In genomic region chr7:31041662-31042315, GRCm38 (mm10) we compare ENCODE assay signal across 8 mouse cellular contexts. TPM values are rescaled to one million over a fixed set of nuclear protein-coding genes. Genes with fewer than 3 reads are reported as not detected.
A peak's percentile ranks its signal among the peaks of the same experiment; 100 is the strongest.
DNase-seq lines count a peak whose midpoint lies in the region; ATAC-seq and TF ChIP-seq lines count a peak whose summit lies in the region.

No protein-coding gene starts in this region.

- no peak overlapping the region for H3K27ac ChIP-seq in forebrain, postnatal 0 days (ENCODE audit: low read depth, low read length)
- no peak overlapping the region for H3K27ac ChIP-seq in hindbrain, embryonic 15.5 days (replicated peaks)
- H3K27ac ChIP-seq in liver, embryonic 14.5 days = no peak overlapping the region

- WGBS in forebrain, postnatal 0 days = 5% methylated on average over 28 of the region's 28 CpGs
- 7% methylated on average over 28 of the region's 28 CpGs for WGBS in hindbrain, embryonic 15.5 days
- WGBS in liver, embryonic 14.5 days (ENCODE audit: insufficient replicate concordance) = under 1% methylated on average over 28 of the region's 28 CpGs

- TF ChIP-seq CTCF in forebrain, postnatal 0 days (IDR thresholded peaks at IDR 0.05; ENCODE audit: low read depth) = no peak
- TF ChIP-seq CTCF in liver, embryonic 14.5 days (IDR thresholded peaks at IDR 0.05; ENCODE audit: low read depth) = no peak

- no peaks in the 10 kb centered on the region for H3K9me3 ChIP-seq in forebrain, postnatal 0 days (ENCODE audit: low read length)
- H3K9me3 ChIP-seq in hindbrain, embryonic 15.5 days = no peaks in the 10 kb centered on the region
- H3K9me3 ChIP-seq in liver, embryonic 14.5 days (ENCODE audit: control insufficient read depth, low read length) = no peaks in the 10 kb centered on the region

- TF ChIP-seq EP300 in liver, embryonic 14.5 days (IDR thresholded peaks at IDR 0.05; ENCODE audit: low read depth) = no peak

- H3K4me2 ChIP-seq in forebrain, postnatal 0 days (ENCODE audit: low read depth) = peak overlapping the region; percentile 38
- H3K4me2 ChIP-seq in hindbrain, embryonic 15.5 days = peak overlapping the region; percentile 33
- peak overlapping the region; percentile 43 for H3K4me2 ChIP-seq in liver, embryonic 14.5 days (ENCODE audit: low read depth)

- peak; percentile 64 for DNase-seq in urinary bladder, postnatal 14 days (ENCODE audit: low spot score)
- no peak for DNase-seq in urinary bladder, postnatal 10 days (ENCODE audit: low spot score)
- DNase-seq in forebrain, postnatal 0 days = no peak
- DNase-seq in liver, embryonic 14.5 days (ENCODE audit: low read depth in 3 of 3, low spot score in 3 of 3) = no peak
- DNase-seq in naive thymus-derived CD4-positive, alpha-beta T cell, adult 2 months (ENCODE audit: low read depth) = peak; percentile 83
- DNase-seq in cerebellum, adult 8-10 months = no peak
- DNase-seq in retina, embryonic 14.5 days (ENCODE audit: low spot score) = no peak

- peak overlapping the region; percentile 9; the same call in 1 of the 2 replicates for H3K4me3 ChIP-seq in forebrain, postnatal 0 days (ENCODE audit: low read depth, low read length)
- peak overlapping the region; percentile 18 for H3K4me3 ChIP-seq in hindbrain, embryonic 15.5 days
- H3K4me3 ChIP-seq in liver, embryonic 14.5 days (ENCODE audit: insufficient read depth in 1 of 2, low read depth in 2 of 2, low read length in 2 of 2) = peak overlapping the region; percentile 34 to 41

- peak overlapping the region; percentile 6; the same call in 1 of the 2 replicates for H3K9ac ChIP-seq in forebrain, postnatal 0 days
- H3K9ac ChIP-seq in hindbrain, embryonic 15.5 days = no peak overlapping the region
- H3K9ac ChIP-seq in liver, embryonic 14.5 days (replicated peaks) = no peak overlapping the region

- peaks cover 13% of the 10 kb centered on the region; the same call in 1 of the 2 replicates for H3K27me3 ChIP-seq in forebrain, postnatal 0 days (ENCODE audit: insufficient read depth, low read length)
- peaks cover 50% of the 10 kb centered on the region for H3K27me3 ChIP-seq in hindbrain, embryonic 15.5 days
- no peaks in the 10 kb centered on the region; the same call in 1 of the 2 replicates for H3K27me3 ChIP-seq in liver, embryonic 14.5 days (ENCODE audit: control insufficient read depth, insufficient read depth, low read length)

- no peak for ATAC-seq in forebrain, postnatal 0 days
- ATAC-seq in hindbrain, embryonic 15.5 days (ENCODE audit: low FRiP score, low read depth) = no peak
- ATAC-seq in liver, embryonic 14.5 days (ENCODE audit: insufficient read depth) = no peak

- no peaks in the 10 kb centered on the region for H3K4me1 ChIP-seq in forebrain, postnatal 0 days (ENCODE audit: insufficient read depth)
- H3K4me1 ChIP-seq in hindbrain, embryonic 15.5 days (replicated peaks) = peaks cover 3% of the 10 kb centered on the region
- no peaks in the 10 kb centered on the region for H3K4me1 ChIP-seq in liver, embryonic 14.5 days (replicated peaks; ENCODE audit: control insufficient read depth in 2 of 2, insufficient read depth in 2 of 2, low read length in 1 of 2)

- H3K36me3 ChIP-seq in forebrain, postnatal 0 days (ENCODE audit: insufficient read depth) = no peaks in the 10 kb centered on the region
- H3K36me3 ChIP-seq in hindbrain, embryonic 15.5 days = no peaks in the 10 kb centered on the region
- no peaks in the 10 kb centered on the region for H3K36me3 ChIP-seq in liver, embryonic 14.5 days (replicated peaks; ENCODE audit: control insufficient read depth, insufficient read depth, low read depth)

RNA-seq across cellular contexts. Expression of gene Fxyd5, which starts 0.5 kb away (rescaled TPM):
- total RNA-seq in forebrain, postnatal 0 days (2014; rRNA removed) = 10.9 and 19.9 TPM in 2 replicates
- polyA plus RNA-seq in forebrain, postnatal 0 days (2015; fragmentation: Nextera tagmentation; extraction: Ambion mirVana) = 25.1 and 30.4 TPM in 2 replicates
- polyA plus RNA-seq in hindbrain, embryonic 15.5 days (2015; fragmentation: Nextera tagmentation; extraction: Ambion mirVana) = 19.2 and 26.8 TPM in 2 replicates
- 10.1 and 14.6 TPM in 2 replicates for polyA plus RNA-seq in liver, embryonic 14.5 days (2012; rRNA removed)
- polyA plus RNA-seq in liver, embryonic 14.5 days (2014; fragmentation: Nextera tagmentation; extraction: Ambion mirVana) = 15.1 and 20.4 TPM in 2 replicates

RNA-seq across cellular contexts. Expression of gene Fxyd7, which starts 9.5 kb away (rescaled TPM):
- total RNA-seq in forebrain, postnatal 0 days (2014; rRNA removed) = 74.3 and 92.0 TPM in 2 replicates
- 167 and 231 TPM in 2 replicates for polyA plus RNA-seq in forebrain, postnatal 0 days (2015; fragmentation: Nextera tagmentation; extraction: Ambion mirVana)
- 265 and 282 TPM in 2 replicates for polyA plus RNA-seq in hindbrain, embryonic 15.5 days (2015; fragmentation: Nextera tagmentation; extraction: Ambion mirVana)
- 0.21 and 0.24 TPM in 2 replicates for polyA plus RNA-seq in liver, embryonic 14.5 days (2012; rRNA removed)
- 0.23 TPM in 1 of 2 replicates, not detected in the other for polyA plus RNA-seq in liver, embryonic 14.5 days (2014; fragmentation: Nextera tagmentation; extraction: Ambion mirVana)

RNA-seq across cellular contexts. Expression of gene Fxyd1, which starts 15.2 kb away (rescaled TPM):
- 14.9 and 19.5 TPM in 2 replicates for total RNA-seq in forebrain, postnatal 0 days (2014; rRNA removed)
- polyA plus RNA-seq in forebrain, postnatal 0 days (2015; fragmentation: Nextera tagmentation; extraction: Ambion mirVana) = 56.8 and 66.3 TPM in 2 replicates
- 46.2 and 55.7 TPM in 2 replicates for polyA plus RNA-seq in hindbrain, embryonic 15.5 days (2015; fragmentation: Nextera tagmentation; extraction: Ambion mirVana)
- 33.0 and 50.6 TPM in 2 replicates for polyA plus RNA-seq in liver, embryonic 14.5 days (2012; rRNA removed)
- 61.9 and 62.5 TPM in 2 replicates for polyA plus RNA-seq in liver, embryonic 14.5 days (2014; fragmentation: Nextera tagmentation; extraction: Ambion mirVana)

RNA-seq across cellular contexts. Expression of gene Lgi4, which starts 17.4 kb away (rescaled TPM):
- total RNA-seq in forebrain, postnatal 0 days (2014; rRNA removed) = 1.1 and 1.6 TPM in 2 replicates
- polyA plus RNA-seq in forebrain, postnatal 0 days (2015; fragmentation: Nextera tagmentation; extraction: Ambion mirVana) = 0.68 and 0.98 TPM in 2 replicates
- 0.57 and 1.0 TPM in 2 replicates for polyA plus RNA-seq in hindbrain, embryonic 15.5 days (2015; fragmentation: Nextera tagmentation; extraction: Ambion mirVana)
- polyA plus RNA-seq in liver, embryonic 14.5 days (2012; rRNA removed) = 0.04 and 0.16 TPM in 2 replicates
- polyA plus RNA-seq in liver, embryonic 14.5 days (2014; fragmentation: Nextera tagmentation; extraction: Ambion mirVana) = 0.10 TPM in 1 of 2 replicates, not detected in the other

RNA-seq across cellular contexts. Expression of gene Fxyd3, which starts 34.7 kb away (rescaled TPM):
- not detected in 2 replicates for total RNA-seq in forebrain, postnatal 0 days (2014; rRNA removed)
- polyA plus RNA-seq in forebrain, postnatal 0 days (2015; fragmentation: Nextera tagmentation; extraction: Ambion mirVana) = not detected in 2 replicates
- polyA plus RNA-seq in hindbrain, embryonic 15.5 days (2015; fragmentation: Nextera tagmentation; extraction: Ambion mirVana) = 0.31 TPM in 1 of 2 replicates, not detected in the other
- 0.52 and 0.54 TPM in 2 replicates for polyA plus RNA-seq in liver, embryonic 14.5 days (2012; rRNA removed)
- polyA plus RNA-seq in liver, embryonic 14.5 days (2014; fragmentation: Nextera tagmentation; extraction: Ambion mirVana) = 0.47 and 0.86 TPM in 2 replicates

Comparison
In these comparisons a context has a peak if more than half of its experiments do, and no peak if none do; other contexts are left out.
1. DNase-seq: peak in urinary bladder, postnatal 14 days (single experiment) and naive thymus-derived CD4-positive, alpha-beta T cell, adult 2 months (single experiment); none in urinary bladder, postnatal 10 days (single experiment), forebrain, postnatal 0 days (single experiment), liver, embryonic 14.5 days (0 of 3), cerebellum, adult 8-10 months (single experiment) and retina, embryonic 14.5 days (single experiment).
2. RNA of gene Fxyd7, which starts 9.5 kb away (polyA plus RNA-seq): 265 to 282 TPM in hindbrain, embryonic 15.5 days and 167 to 231 TPM in forebrain, postnatal 0 days; 0.21 to 0.24 TPM in liver, embryonic 14.5 days; every median in the first group is over 100 times any median in the second.
3. Peak in every context shown above with its lines, with median percentiles within 50 percentile points of each other: H3K4me2 ChIP-seq and H3K4me3 ChIP-seq.